Mouse (Mus musculus) MEL (cell line): ENCODE measurements at regions not wholly inside any gene's neighbourhood (a gene's known extent, or its start where the extent isn't known, plus 50 kb on each side); places are given as distances from the start of the nearest gene placed in this dataset.

Source experiments
- DNase-seq: peaks from one replicate; pipeline ENCODE4 v3.0.0; 2011; ENCODE audit warnings: low read depth, low spot score
- H3K27ac ChIP-seq: 2 replicates; pipeline ENCODE4 v1.5.1; 2012; ENCODE audit warnings: low read depth, mild to moderate bottlenecking, control low read depth, low read length, moderate library complexity; ENCODE audit not compliant: control insufficient read depth
- H3K27me3 ChIP-seq, 2 experiments: fragments of 150-350 bp in 1 of 2; sonication (generic) in 1 of 2; 2 replicates each; pipeline ENCODE4 v1.6.1; 2012; ENCODE audit warnings: low read length in 2 of 2, mild to moderate bottlenecking in 2 of 2, improper control_type of control experiment in 1 of 2, moderate library complexity in 1 of 2; ENCODE audit not compliant: insufficient read depth in 2 of 2, control insufficient read depth in 1 of 2
- H3K36me3 ChIP-seq, 2 experiments: 2 replicates each; pipeline ENCODE4 v1.6.1; 2012 to 2014; ENCODE audit warnings: low read length in 2 of 2, improper control_type of control experiment in 1 of 2, inconsistent platforms in 1 of 2, mild to moderate bottlenecking in 1 of 2; ENCODE audit not compliant: insufficient read depth in 2 of 2, control insufficient read depth in 1 of 2
- H3K4me1 ChIP-seq, 2 experiments: fragments of 150-350 bp in 1 of 2; sonication (generic) in 1 of 2; 2 replicates each; pipeline ENCODE4 v1.6.1; 2012; ENCODE audit warnings: low read length in 2 of 2, improper control_type of control experiment in 1 of 2, mild to moderate bottlenecking in 1 of 2; ENCODE audit not compliant: insufficient read depth in 2 of 2, control insufficient read depth in 1 of 2
- H3K4me3 ChIP-seq, 2 experiments: fragments of 150-350 bp in 1 of 2; sonication (generic) in 1 of 2; 2 replicates each; pipeline ENCODE4 v1.5.1; 2012; ENCODE audit warnings: low read depth in 2 of 2, low read length in 2 of 2, mild to moderate bottlenecking in 2 of 2, moderate library complexity in 2 of 2, control low read depth in 1 of 2, improper control_type of control experiment in 1 of 2; ENCODE audit not compliant: control insufficient read depth in 1 of 2, insufficient read depth in 1 of 2
- H3K79me2 ChIP-seq: 2 replicates; pipeline ENCODE4 v1.6.1; 2012; ENCODE audit warnings: mild to moderate bottlenecking, low read length, moderate library complexity; ENCODE audit not compliant: control insufficient read depth, poor library complexity, insufficient read depth
- H3K9ac ChIP-seq: 2 replicates; pipeline ENCODE4 v1.6.1; 2012; ENCODE audit warnings: low read depth, mild to moderate bottlenecking, control low read depth, low read length, moderate library complexity; ENCODE audit not compliant: control insufficient read depth, poor library complexity, severe bottlenecking
- H3K9me3 ChIP-seq: fragments of 150-350 bp; sonication (generic); replicated peaks from 2 replicates; pipeline ENCODE4 v1.6.1; 2012; ENCODE audit warnings: mild to moderate bottlenecking, low read length, improper control_type of control experiment, moderate library complexity; ENCODE audit not compliant: insufficient read depth
- CHD1 ChIP-seq: IDR thresholded peaks from 2 replicates; pipeline ENCODE4 v1.6.1; 2012; ENCODE audit warnings: low read depth, mild to moderate bottlenecking, inconsistent platforms, low read length, improper control_type of control experiment
- CTCF ChIP-seq, 3 experiments: IDR thresholded peaks in 2 of 3; conservative IDR thresholded peaks in 1 of 3; 2 replicates each; pipeline ENCODE4 v1.5.1; 2011 to 2012; ENCODE audit warnings: low read length in 3 of 3, low read depth in 2 of 3, mild to moderate bottlenecking in 2 of 3, improper control_type of control experiment in 1 of 3, inconsistent platforms in 1 of 3, mixed read lengths in 1 of 3, moderate library complexity in 1 of 3; ENCODE audit not compliant: control insufficient read depth in 1 of 3, insufficient read depth in 1 of 3, poor library complexity in 1 of 3, severe bottlenecking in 1 of 3
- ELF1 ChIP-seq: IDR thresholded peaks from 2 replicates; pipeline ENCODE4 v1.6.1; 2014; ENCODE audit warnings: low read depth, mild to moderate bottlenecking, inconsistent platforms, low read length, improper control_type of control experiment, moderate library complexity
- ETS1 ChIP-seq: IDR thresholded peaks from 2 replicates; pipeline ENCODE4 v1.6.1; 2012; ENCODE audit warnings: low read depth, mild to moderate bottlenecking, inconsistent platforms, low read length, improper control_type of control experiment, moderate library complexity
- GABPA ChIP-seq: IDR thresholded peaks from 2 replicates; pipeline ENCODE4 v1.6.1; 2012; ENCODE audit warnings: low read depth, mild to moderate bottlenecking, inconsistent platforms, low read length, improper control_type of control experiment, moderate library complexity
- GATA1 ChIP-seq: IDR thresholded peaks from 2 replicates; pipeline ENCODE4 v1.6.1; 2011; ENCODE audit warnings: low read depth, low read length, improper control_type of control experiment
- MAFK ChIP-seq: IDR thresholded peaks from 2 replicates; pipeline ENCODE4 v1.6.1; 2011; ENCODE audit warnings: low read depth, mild to moderate bottlenecking, low read length, improper control_type of control experiment, borderline replicate concordance
- MAZ ChIP-seq: IDR thresholded peaks from 2 replicates; pipeline ENCODE4 v1.6.1; 2012; ENCODE audit warnings: low read depth, mild to moderate bottlenecking, inconsistent platforms, low read length, improper control_type of control experiment
- MXI1 ChIP-seq: IDR thresholded peaks from 2 replicates; pipeline ENCODE4 v1.6.1; 2011; ENCODE audit warnings: mild to moderate bottlenecking, low read depth, low read length, improper control_type of control experiment
- MYB ChIP-seq: IDR thresholded peaks from 2 replicates; pipeline ENCODE4 v1.6.1; 2011; ENCODE audit warnings: mild to moderate bottlenecking, low read depth, low read length, improper control_type of control experiment
- NRF1 ChIP-seq: IDR thresholded peaks from 2 replicates; pipeline ENCODE4 v1.6.1; 2014; ENCODE audit warnings: low read depth, mild to moderate bottlenecking, inconsistent platforms, low read length, improper control_type of control experiment, moderate library complexity; ENCODE audit not compliant: poor library complexity, insufficient read depth, severe bottlenecking
- POLR2A ChIP-seq, 2 experiments: IDR thresholded peaks; 2 replicates each; pipeline ENCODE4 v1.6.1; 2011 to 2012; ENCODE audit warnings: low read length in 2 of 2, mild to moderate bottlenecking in 2 of 2, control low read depth in 1 of 2, improper control_type of control experiment in 1 of 2, low read depth in 1 of 2, moderate library complexity in 1 of 2; ENCODE audit not compliant: control insufficient read depth in 1 of 2, insufficient read depth in 1 of 2, poor library complexity in 1 of 2
- POLR2AphosphoS2 ChIP-seq: IDR thresholded peaks from 2 replicates; pipeline ENCODE4 v1.6.1; 2011; ENCODE audit warnings: low read length, improper control_type of control experiment
- RCOR1 ChIP-seq: IDR thresholded peaks from 2 replicates; pipeline ENCODE4 v1.6.1; 2012; ENCODE audit warnings: low read depth, mild to moderate bottlenecking, inconsistent platforms, low read length, improper control_type of control experiment
- SMC3 ChIP-seq: IDR thresholded peaks from 2 replicates; pipeline ENCODE4 v1.6.1; 2011; ENCODE audit warnings: low read depth, low read length, improper control_type of control experiment
- TBP ChIP-seq: IDR thresholded peaks from 2 replicates; pipeline ENCODE4 v1.8.0; 2011; ENCODE audit warnings: low read depth, low read length, improper control_type of control experiment
- UBTF ChIP-seq: IDR thresholded peaks from 2 replicates; pipeline ENCODE4 v1.6.1; 2012; ENCODE audit warnings: low read depth, mild to moderate bottlenecking, inconsistent platforms, low read length, improper control_type of control experiment, moderate library complexity, borderline replicate concordance; ENCODE audit not compliant: insufficient read depth
- ZMIZ1 ChIP-seq: IDR thresholded peaks from 2 replicates; pipeline ENCODE4 v1.6.1; 2012; ENCODE audit warnings: low read depth, mild to moderate bottlenecking, inconsistent platforms, low read length, improper control_type of control experiment, moderate library complexity
- ZNF384 ChIP-seq: IDR thresholded peaks from 2 replicates; pipeline ENCODE4 v1.6.1; 2012; ENCODE audit warnings: low read depth, mild to moderate bottlenecking, inconsistent platforms, low read length, improper control_type of control experiment

DNA sequence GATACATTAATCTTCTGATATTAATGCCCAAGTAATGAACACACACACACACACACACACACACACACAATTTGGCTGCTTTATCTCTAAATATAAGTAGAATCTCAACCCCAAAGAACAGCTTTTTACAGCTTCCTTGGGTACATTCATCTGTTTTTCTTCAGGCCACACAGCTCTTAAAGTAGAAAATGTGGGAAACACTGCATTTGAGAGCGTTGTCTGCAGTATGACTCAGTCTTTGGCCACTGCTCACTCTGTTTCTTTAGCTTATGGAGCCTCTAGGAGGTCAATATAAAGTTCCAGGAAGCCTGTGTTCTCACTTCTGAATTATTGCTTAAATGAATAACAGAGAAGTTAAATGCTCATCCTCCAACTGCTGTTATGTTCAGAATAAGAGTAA lies 153.4 kb upstream of the Chrm2 start:
- no peak overlapping the region for H3K4me3 ChIP-seq
- H3K79me2 ChIP-seq: no peaks in the 10 kb centered on the region
- H3K9ac ChIP-seq: no peak overlapping the region
- H3K27me3 ChIP-seq: no peaks in the 10 kb centered on the region
- TF ChIP-seq POLR2AphosphoS2 (no peak), ZNF384 (no peak), MYB (no peak)
- no peak for DNase-seq
- no peaks in the 10 kb centered on the region for H3K4me1 ChIP-seq
- H3K9me3 ChIP-seq: no peaks in the 10 kb centered on the region
- H3K36me3 ChIP-seq: no peaks in the 10 kb centered on the region
- no peak overlapping the region for H3K27ac ChIP-seq

DNA sequence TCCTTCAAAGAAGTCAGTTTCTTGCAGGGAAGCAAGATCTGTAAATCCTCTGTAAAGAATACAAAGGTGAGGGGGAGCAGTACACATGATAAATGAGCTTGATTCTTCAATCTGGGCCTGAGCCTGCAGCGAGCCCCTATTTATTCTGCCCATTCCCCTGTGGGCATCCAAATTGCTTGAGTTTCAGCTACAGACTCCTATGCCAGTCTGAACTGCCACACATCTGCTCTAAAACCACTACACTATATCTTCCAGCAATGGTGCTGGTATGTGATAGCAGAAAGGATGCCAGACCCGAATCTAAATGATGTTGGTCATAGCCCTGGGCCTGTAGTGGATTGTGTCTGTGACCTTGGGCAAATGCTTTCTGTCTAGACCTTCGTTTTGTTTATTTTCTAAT lies 140.9 kb upstream of the Chrm2 start:
- H3K4me3 ChIP-seq: no peak overlapping the region
- TF ChIP-seq GATA1 (no peak), CTCF (IDR thresholded peaks at IDR 0.05 in 2 of 3, conservative IDR thresholded peaks at IDR 0.05 in 1 of 3; ENCODE audit: control insufficient read depth in 1 of 3, insufficient read depth in 1 of 3, low read depth in 2 of 3, low read length in 3 of 3, poor library complexity in 1 of 3, severe bottlenecking in 1 of 3) (no peak), GABPA (no peak), SMC3 (no peak), MAFK (no peak), ZMIZ1 (no peak), MYB (no peak), NRF1 (no peak), RCOR1 (no peak), ETS1 (no peak)
- H3K9ac ChIP-seq: no peak overlapping the region
- no peak overlapping the region for H3K27ac ChIP-seq
- H3K36me3 ChIP-seq: no peaks in the 10 kb centered on the region
- H3K79me2 ChIP-seq: no peaks in the 10 kb centered on the region
- DNase-seq: no peak
- H3K4me1 ChIP-seq: no peaks in the 10 kb centered on the region
- H3K9me3 ChIP-seq: no peaks in the 10 kb centered on the region
- no peaks in the 10 kb centered on the region for H3K27me3 ChIP-seq

DNA sequence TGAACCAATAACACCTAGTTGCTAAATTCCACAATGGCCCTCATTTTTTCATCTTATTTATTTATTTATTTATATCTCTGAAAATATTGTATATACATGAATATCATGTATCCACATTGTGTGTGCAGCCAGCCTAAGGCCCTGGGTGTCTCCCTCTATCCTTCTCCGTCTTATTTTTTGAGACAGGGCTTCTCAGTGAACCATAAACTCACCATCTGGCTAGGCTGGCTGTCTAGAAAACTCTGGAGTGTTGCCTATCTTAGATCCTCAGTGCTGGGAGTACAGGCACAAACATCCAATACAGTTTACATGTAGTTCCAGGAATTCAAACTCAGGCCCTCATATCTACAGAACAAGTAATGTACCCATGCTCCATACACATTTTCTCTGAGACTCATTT lies 139.7 kb upstream of the Chrm2 start:
- TF ChIP-seq MAZ (no peak), ZNF384 (no peak), NRF1 (no peak), TBP (no peak), ZMIZ1 (no peak), MYB (no peak), ELF1 (no peak), POLR2A (IDR thresholded peaks at IDR 0.05; ENCODE audit: control insufficient read depth in 1 of 2, insufficient read depth in 1 of 2, low read depth in 1 of 2, low read length in 2 of 2, poor library complexity in 1 of 2) (no peak), MXI1 (no peak), UBTF (no peak), CHD1 (no peak)
- TF ChIP-seq, all 39 proteins: peak for 0
- no peak for DNase-seq
- no peaks in the 10 kb centered on the region for H3K4me1 ChIP-seq
- H3K4me3 ChIP-seq: no peak overlapping the region
- no peaks in the 10 kb centered on the region for H3K27me3 ChIP-seq
- no peaks in the 10 kb centered on the region for H3K79me2 ChIP-seq
- H3K9ac ChIP-seq: no peak overlapping the region
- no peak overlapping the region for H3K27ac ChIP-seq
- no peaks in the 10 kb centered on the region for H3K36me3 ChIP-seq
- H3K9me3 ChIP-seq: no peaks in the 10 kb centered on the region
